ENCODE assay signal across 23 mouse cellular contexts in genomic region chr5:90843891-90844290, GRCm38 (mm10). TPM values are rescaled to one million over a fixed set of nuclear protein-coding genes. Genes with fewer than 3 reads are reported as not detected.
DNase-seq lines count a peak whose midpoint lies in the region; ATAC-seq and TF ChIP-seq lines count a peak whose summit lies in the region.
"Had no signal": no experiment of that assay in that cellular context is flagged by ENCODE, and none has a peak within 500 bp of the region (broad histone marks: within the 10 kb centered on the region; RNA-seq: fewer than 3 reads in every experiment).

No protein-coding gene starts in this region.

- no peak overlapping the region for H3K9ac ChIP-seq in kidney, embryonic 14.5 days (ENCODE audit: low read depth, low read length)
- no peak overlapping the region for H3K9ac ChIP-seq in hindbrain, embryonic 14.5 days
- H3K9ac ChIP-seq: embryonic facial prominence, embryonic 15.5 days; forebrain, embryonic 15.5 days; heart, embryonic 12.5 days had no signal

- no peaks in the 10 kb centered on the region for H3K36me3 ChIP-seq in kidney, adult 2 months (ENCODE audit: control insufficient read depth, insufficient read depth, low read length)
- no peaks in the 10 kb centered on the region for H3K36me3 ChIP-seq in kidney, embryonic 14.5 days (ENCODE audit: control insufficient read depth, insufficient read depth, low read length)
- H3K36me3 ChIP-seq in hindbrain, embryonic 14.5 days (replicated peaks; ENCODE audit: control insufficient read depth, insufficient read depth): no peaks in the 10 kb centered on the region
- H3K36me3 ChIP-seq: embryonic facial prominence, embryonic 15.5 days; forebrain, embryonic 15.5 days; heart, embryonic 12.5 days; hindbrain, embryonic 10.5 days had no signal

- H3K4me1 ChIP-seq in kidney, adult 2 months (ENCODE audit: control insufficient read depth, insufficient read depth, low read length): no peaks in the 10 kb centered on the region
- H3K4me1 ChIP-seq in kidney, embryonic 14.5 days (ENCODE audit: control insufficient read depth, insufficient read depth, low read length): no peaks in the 10 kb centered on the region
- no peaks in the 10 kb centered on the region for H3K4me1 ChIP-seq in lung, adult 2 months (ENCODE audit: control insufficient read depth, insufficient read depth, low read length)
- no peaks in the 10 kb centered on the region for H3K4me1 ChIP-seq in hindbrain, embryonic 14.5 days (replicated peaks; ENCODE audit: control insufficient read depth, insufficient read depth, low read length)
- H3K4me1 ChIP-seq: embryonic facial prominence, embryonic 15.5 days; forebrain, embryonic 15.5 days; heart, embryonic 12.5 days; hindbrain, embryonic 10.5 days had no signal

- no peak overlapping the region for H3K27ac ChIP-seq in kidney, adult 2 months (ENCODE audit: insufficient read depth, low read depth, low read length)
- H3K27ac ChIP-seq in kidney, embryonic 14.5 days (ENCODE audit: low read depth, low read length): no peak overlapping the region
- no peak overlapping the region for H3K27ac ChIP-seq in hindbrain, embryonic 14.5 days
- H3K27ac ChIP-seq: embryonic facial prominence, embryonic 15.5 days; forebrain, embryonic 15.5 days; heart, adult 2 months; hindbrain, embryonic 10.5 days had no signal

- TF ChIP-seq CTCF in kidney, adult 2 months (conservative IDR thresholded peaks at IDR 0.05; ENCODE audit: insufficient read depth, insufficient read length, low read depth, low read length): no peak
- no peak for TF ChIP-seq CTCF in lung, adult 2 months (IDR thresholded peaks at IDR 0.05; ENCODE audit: insufficient read depth, low read length)

- DNase-seq in kidney, adult 2 months: peak; percentile 64
- DNase-seq in lung, adult 18-20 months: peak; percentile 6 to 34
- no peak for DNase-seq in lung, adult 2 months
- DNase-seq in fat pad, adult 2 months (ENCODE audit: extremely low read depth, low read depth, low spot score): peak; percentile 87
- DNase-seq in kidney, postnatal 36 days: peak; percentile 32 to 39
- DNase-seq in hindbrain, embryonic 14.5 days (ENCODE audit: low spot score): no peak
- no peak for DNase-seq in cerebellum, postnatal 14 days
- DNase-seq: adrenal gland, adult 8-10 months; adrenal gland, postnatal 36 days; cerebellum, adult 2 months; cerebellum, postnatal 10 days; embryo, embryonic 11 days; gastrocnemius, postnatal 36 days; heart, adult 2 months had no signal

- WGBS in kidney, adult 2 months: 59% methylated on average over 3 of the region's 3 CpGs
- WGBS in kidney, embryonic 14.5 days: 88% methylated on average over 3 of the region's 3 CpGs
- 54% methylated on average over 3 of the region's 3 CpGs for WGBS in lung, adult 2 months
- WGBS in hindbrain, embryonic 14.5 days: 85% methylated on average over 3 of the region's 3 CpGs

- H3K9me3 ChIP-seq in kidney, embryonic 14.5 days (ENCODE audit: control insufficient read depth, low read length): no peaks in the 10 kb centered on the region
- no peaks in the 10 kb centered on the region for H3K9me3 ChIP-seq in hindbrain, embryonic 14.5 days (ENCODE audit: control insufficient read depth, low read length)
- H3K9me3 ChIP-seq: embryonic facial prominence, embryonic 15.5 days; forebrain, embryonic 15.5 days; heart, embryonic 12.5 days; hindbrain, embryonic 10.5 days had no signal

- H3K4me3 ChIP-seq in kidney, adult 2 months (ENCODE audit: insufficient read depth, low read depth, low read length): no peak overlapping the region
- H3K4me3 ChIP-seq in kidney, embryonic 14.5 days (ENCODE audit: low read length): no peak overlapping the region
- no peak overlapping the region for H3K4me3 ChIP-seq in lung, adult 2 months (replicated peaks; ENCODE audit: extremely low read depth, low read depth, low read length)
- H3K4me3 ChIP-seq in hindbrain, embryonic 14.5 days (replicated peaks; ENCODE audit: low read length): no peak overlapping the region
- H3K4me3 ChIP-seq: embryonic facial prominence, embryonic 15.5 days; erythroblast, embryonic 14.5 days; forebrain, embryonic 15.5 days; heart, adult 2 months; heart, embryonic 12.5 days; hindbrain, embryonic 10.5 days had no signal

- H3K27me3 ChIP-seq in kidney, adult 2 months (replicated peaks; ENCODE audit: control insufficient read depth, insufficient read depth, low read length): no peaks in the 10 kb centered on the region; the same call in 1 of the 2 replicates
- no peaks in the 10 kb centered on the region for H3K27me3 ChIP-seq in kidney, embryonic 14.5 days (ENCODE audit: control insufficient read depth, insufficient read depth, low read length)
- H3K27me3 ChIP-seq in hindbrain, embryonic 14.5 days (ENCODE audit: control insufficient read depth, insufficient read depth, low read length): no peaks in the 10 kb centered on the region
- H3K27me3 ChIP-seq: embryonic facial prominence, embryonic 15.5 days; forebrain, embryonic 15.5 days; heart, embryonic 12.5 days had no signal

- no peak overlapping the region for H3K4me2 ChIP-seq in kidney, embryonic 14.5 days (replicated peaks; ENCODE audit: low read depth, low read length)
- no peak overlapping the region for H3K4me2 ChIP-seq in hindbrain, embryonic 14.5 days (replicated peaks)
- H3K4me2 ChIP-seq: embryonic facial prominence, embryonic 15.5 days; forebrain, embryonic 15.5 days; heart, embryonic 12.5 days had no signal

- no peak for TF ChIP-seq POLR2A in kidney, adult 2 months (IDR thresholded peaks at IDR 0.05; ENCODE audit: low read depth, low read length)
- TF ChIP-seq POLR2A in lung, adult 2 months (IDR thresholded peaks at IDR 0.05; ENCODE audit: borderline replicate concordance, extremely low read depth, low read depth, low read length): no peak

- ATAC-seq in kidney, embryonic 14.5 days (ENCODE audit: low FRiP score, low TSS enrichment): no peak
- no peak for ATAC-seq in hindbrain, embryonic 14.5 days (ENCODE audit: low FRiP score)
- ATAC-seq: forebrain, embryonic 15.5 days had no signal

RNA-seq across cellular contexts. Expression of gene Cxcl1, which starts 47.1 kb away (rescaled TPM):
- polyA plus RNA-seq in kidney, adult 2 months (2012; rRNA removed): 0.69 and 1.6 TPM in 2 replicates
- polyA plus RNA-seq in kidney, embryonic 14.5 days (2014; fragmentation: Nextera tagmentation; extraction: Ambion mirVana): 0.85 and 1.7 TPM in 2 replicates
- polyA plus RNA-seq in lung, adult 2 months (2012; rRNA removed): 1.9 and 2.5 TPM in 2 replicates
- 0.57 and 0.64 TPM in 2 replicates for polyA plus RNA-seq in hindbrain, embryonic 14.5 days (2014; fragmentation: Nextera tagmentation; extraction: Ambion mirVana)
- polyA plus RNA-seq: erythroblast, embryonic 14.5 days; forebrain, embryonic 11.5 days; heart, embryonic 12.5 days; hindbrain, embryonic 10.5 days had no signal

RNA-seq across cellular contexts. Expression of gene Cxcl15, which starts 49.6 kb away (rescaled TPM):
- not detected in 2 replicates for polyA plus RNA-seq in kidney, adult 2 months (2012; rRNA removed)
- polyA plus RNA-seq in kidney, embryonic 14.5 days (2014; fragmentation: Nextera tagmentation; extraction: Ambion mirVana): not detected in 2 replicates
- polyA plus RNA-seq in lung, adult 2 months (2012; rRNA removed): 247 and 423 TPM in 2 replicates
- polyA plus RNA-seq in hindbrain, embryonic 14.5 days (2014; fragmentation: Nextera tagmentation; extraction: Ambion mirVana): not detected in 2 replicates
- polyA plus RNA-seq: cerebellum, adult 2 months; erythroblast, embryonic 14.5 days; forebrain, embryonic 11.5 days; forebrain, embryonic 15.5 days; heart, embryonic 12.5 days; hindbrain, embryonic 10.5 days had no signal

RNA-seq across cellular contexts. Expression of gene Cxcl3, which starts 58.0 kb away (rescaled TPM):
- polyA plus RNA-seq in kidney, adult 2 months (2012; rRNA removed): 0.12 TPM in 1 of 2 replicates, not detected in the other
- polyA plus RNA-seq in kidney, embryonic 14.5 days (2014; fragmentation: Nextera tagmentation; extraction: Ambion mirVana): not detected in 2 replicates
- polyA plus RNA-seq in lung, adult 2 months (2012; rRNA removed): 0.87 and 1.5 TPM in 2 replicates
- 0.21 TPM in 1 of 2 replicates, not detected in the other for polyA plus RNA-seq in hindbrain, embryonic 14.5 days (2014; fragmentation: Nextera tagmentation; extraction: Ambion mirVana)
- polyA plus RNA-seq: cerebellum, adult 2 months; forebrain, embryonic 11.5 days; forebrain, embryonic 15.5 days; heart, adult 2 months; heart, embryonic 12.5 days; hindbrain, embryonic 10.5 days had no signal

RNA-seq across cellular contexts. Expression of gene Cxcl2, which starts 59.8 kb away (rescaled TPM):
- 0.42 and 1.1 TPM in 2 replicates for polyA plus RNA-seq in kidney, adult 2 months (2012; rRNA removed)
- 0.13 TPM in 1 of 2 replicates, not detected in the other for polyA plus RNA-seq in kidney, embryonic 14.5 days (2014; fragmentation: Nextera tagmentation; extraction: Ambion mirVana)
- 2.2 TPM in 2 replicates for polyA plus RNA-seq in lung, adult 2 months (2012; rRNA removed)
- 0.24 TPM in 1 of 2 replicates, not detected in the other for polyA plus RNA-seq in hindbrain, embryonic 14.5 days (2014; fragmentation: Nextera tagmentation; extraction: Ambion mirVana)
- polyA plus RNA-seq: cerebellum, adult 2 months; embryonic facial prominence, embryonic 11.5 days; embryonic facial prominence, embryonic 15.5 days; forebrain, embryonic 11.5 days; forebrain, embryonic 15.5 days; heart, embryonic 12.5 days; heart, embryonic 16.5 days; hindbrain, embryonic 10.5 days had no signal

Comparison
In these comparisons a context has a peak if more than half of its experiments do, and no peak if none do; other contexts are left out.
1. DNase-seq: peak in kidney, adult 2 months (single experiment), lung, adult 18-20 months (2 of 2), fat pad, adult 2 months (single experiment) and kidney, postnatal 36 days (2 of 2); none in lung, adult 2 months (single experiment), hindbrain, embryonic 14.5 days (single experiment) and cerebellum, postnatal 14 days (0 of 2).
2. RNA of gene Cxcl15, which starts 49.6 kb away (polyA plus RNA-seq): 247 to 423 TPM in lung, adult 2 months; not detected in kidney, embryonic 14.5 days, not detected in hindbrain, embryonic 14.5 days and not detected in kidney, adult 2 months; every median in the first group is over 100 times any median in the second.